In genomic region chr2:30918780-30919329, GRCm38 (mm10) we compare ENCODE assay signal across 13 mouse cellular contexts. TPM values are rescaled to one million over a fixed set of nuclear protein-coding genes. Genes with fewer than 3 reads are reported as not detected.
A peak's percentile ranks its signal among the peaks of the same experiment; 100 is the strongest.
DNase-seq lines count a peak whose midpoint lies in the region; ATAC-seq and TF ChIP-seq lines count a peak whose summit lies in the region.
"Had no signal": no experiment of that assay in that cellular context is flagged by ENCODE, and none has a peak within 500 bp of the region (broad histone marks: within the 10 kb centered on the region; RNA-seq: fewer than 3 reads in every experiment).

No protein-coding gene starts in this region.

- H3K4me1 ChIP-seq in lung, embryonic 14.5 days (ENCODE audit: insufficient read depth), result peaks cover 10% of the 10 kb centered on the region
- H3K4me1 ChIP-seq in embryonic facial prominence, embryonic 12.5 days, result peaks cover 15% of the 10 kb centered on the region
- H3K4me1 ChIP-seq in limb, embryonic 12.5 days (replicated peaks), result peaks cover 21% of the 10 kb centered on the region

- H3K9me3 ChIP-seq in lung, embryonic 14.5 days (ENCODE audit: low read depth, low read length), result no peaks in the 10 kb centered on the region
- H3K9me3 ChIP-seq in embryonic facial prominence, embryonic 12.5 days, result no peaks in the 10 kb centered on the region
- H3K9me3 ChIP-seq in limb, embryonic 12.5 days, result no peaks in the 10 kb centered on the region
- H3K9me3 ChIP-seq: neural tube, embryonic 13.5 days had no signal

- H3K4me3 ChIP-seq in lung, embryonic 14.5 days (ENCODE audit: low read depth, low read length), result no peak overlapping the region
- H3K4me3 ChIP-seq in embryonic facial prominence, embryonic 12.5 days, result no peak overlapping the region
- no peak overlapping the region for H3K4me3 ChIP-seq in limb, embryonic 12.5 days (replicated peaks)
- H3K4me3 ChIP-seq: neural tube, embryonic 13.5 days had no signal

- ATAC-seq in lung, embryonic 14.5 days (ENCODE audit: insufficient read depth), result peak; percentile 48; the same call in 1 of the 2 replicates
- no peak for ATAC-seq in embryonic facial prominence, embryonic 12.5 days (ENCODE audit: insufficient number of reproducible peaks, insufficient read depth, low FRiP score, low TSS enrichment)
- no peak for ATAC-seq in limb, embryonic 12.5 days (ENCODE audit: insufficient number of reproducible peaks, insufficient read depth, low FRiP score, low TSS enrichment, low read depth)
- no peak for ATAC-seq in megakaryocyte-erythroid progenitor cell, adult 5-6 weeks (replicated peaks; ENCODE audit: low FRiP score, low TSS enrichment, poor library complexity, severe bottlenecking)
- ATAC-seq: forebrain, embryonic 14.5 days; inflammation-experienced regulatory T-cells, adult 6 months had no signal

- no peaks in the 10 kb centered on the region for H3K27me3 ChIP-seq in lung, embryonic 14.5 days (ENCODE audit: insufficient read depth, low read length)
- no peaks in the 10 kb centered on the region for H3K27me3 ChIP-seq in embryonic facial prominence, embryonic 12.5 days
- H3K27me3 ChIP-seq in limb, embryonic 12.5 days, result no peaks in the 10 kb centered on the region
- H3K27me3 ChIP-seq: neural tube, embryonic 13.5 days had no signal

- no peak for TF ChIP-seq CTCF in lung, embryonic 14.5 days (IDR thresholded peaks at IDR 0.05; ENCODE audit: low read depth)

- DNase-seq in lung, embryonic 14.5 days, result peak; percentile 40
- no peak for DNase-seq in lung, adult 18-20 months
- DNase-seq in R1 (ENCODE audit: low read depth, low spot score) (peak; percentile 88), MN1 (ENCODE audit: low spot score) (no peak)
- DNase-seq in layer of hippocampus, adult 8-10 months (ENCODE audit: low spot score in 2 of 2), result no peak
- DNase-seq: cerebellum, adult 18-20 months had no signal

- no peaks in the 10 kb centered on the region for H3K36me3 ChIP-seq in lung, embryonic 14.5 days (ENCODE audit: insufficient read depth)
- no peaks in the 10 kb centered on the region for H3K36me3 ChIP-seq in embryonic facial prominence, embryonic 12.5 days
- H3K36me3 ChIP-seq in limb, embryonic 12.5 days, result no peaks in the 10 kb centered on the region
- H3K36me3 ChIP-seq: neural tube, embryonic 13.5 days had no signal

- H3K4me2 ChIP-seq in lung, embryonic 14.5 days, result no peak overlapping the region
- no peak overlapping the region for H3K4me2 ChIP-seq in embryonic facial prominence, embryonic 12.5 days (replicated peaks)
- H3K4me2 ChIP-seq in limb, embryonic 12.5 days, result no peak overlapping the region
- H3K4me2 ChIP-seq: neural tube, embryonic 13.5 days had no signal

- H3K27ac ChIP-seq in lung, embryonic 14.5 days (ENCODE audit: low read depth), result peak overlapping the region; percentile 22; the same call in 1 of the 2 replicates
- H3K27ac ChIP-seq in embryonic facial prominence, embryonic 12.5 days, result 0 out of 2 replicates have a peak overlapping the region, but pooled peaks have one; percentile 57
- H3K27ac ChIP-seq in limb, embryonic 12.5 days, result peak overlapping the region; percentile 64
- H3K27ac ChIP-seq: liver, embryonic 14.5 days; neural tube, embryonic 13.5 days had no signal

- 34% methylated on average over 8 of the region's 8 CpGs for WGBS in lung, embryonic 14.5 days
- 32% methylated on average over 8 of the region's 8 CpGs for WGBS in embryonic facial prominence, embryonic 12.5 days
- WGBS in limb, embryonic 12.5 days, result 45% methylated on average over 8 of the region's 8 CpGs

- H3K9ac ChIP-seq in lung, embryonic 14.5 days, result no peak overlapping the region
- no peak overlapping the region for H3K9ac ChIP-seq in embryonic facial prominence, embryonic 12.5 days
- no peak overlapping the region for H3K9ac ChIP-seq in limb, embryonic 12.5 days (replicated peaks)
- H3K9ac ChIP-seq: liver, embryonic 14.5 days; neural tube, embryonic 13.5 days had no signal

RNA-seq across cellular contexts. Expression of gene Ptges, which starts 10.8 kb away (rescaled TPM):
- 17.7 and 18.4 TPM in 2 replicates for polyA plus RNA-seq in lung, embryonic 14.5 days (2014; fragmentation: Nextera tagmentation; extraction: Ambion mirVana)
- 11.6 and 12.0 TPM in 2 replicates for polyA plus RNA-seq in embryonic facial prominence, embryonic 12.5 days (2016; fragmentation: Nextera tagmentation; extraction: Ambion mirVana)
- 11.5 and 12.8 TPM in 2 replicates for polyA plus RNA-seq in limb, embryonic 12.5 days (2016; fragmentation: Nextera tagmentation; extraction: Ambion mirVana)
- total RNA-seq in layer of hippocampus, adult 8-10 months (2022), result 1 to 10 TPM; 3.4 to 5.4 (median 5.2) TPM
- total RNA-seq in megakaryocyte-erythroid progenitor cell, adult 5-6 weeks (2014; fragmentation: Nextera tagmentation), result not detected in 2 replicates
- total RNA-seq in megakaryocyte-erythroid progenitor cell, adult 5-6 weeks (2017), result 0.09 TPM in 1 of 2 replicates, not detected in the other
- polyA plus RNA-seq: inflammation-experienced regulatory T-cells, adult 6 months had no signal

RNA-seq across cellular contexts. Expression of gene Tor1b, which starts 33.9 kb away (rescaled TPM):
- 41.0 and 41.8 TPM in 2 replicates for polyA plus RNA-seq in lung, embryonic 14.5 days (2014; fragmentation: Nextera tagmentation; extraction: Ambion mirVana)
- 31.5 and 31.9 TPM in 2 replicates for polyA plus RNA-seq in embryonic facial prominence, embryonic 12.5 days (2016; fragmentation: Nextera tagmentation; extraction: Ambion mirVana)
- 30.7 and 32.0 TPM in 2 replicates for polyA plus RNA-seq in limb, embryonic 12.5 days (2016; fragmentation: Nextera tagmentation; extraction: Ambion mirVana)
- 10 to 100 TPM; 32.8 to 37.2 (median 36.0) TPM for total RNA-seq in layer of hippocampus, adult 8-10 months (2022)
- 37.2 and 49.8 TPM in 2 replicates for total RNA-seq in megakaryocyte-erythroid progenitor cell, adult 5-6 weeks (2014; fragmentation: Nextera tagmentation)
- 43.3 and 46.5 TPM in 2 replicates for total RNA-seq in megakaryocyte-erythroid progenitor cell, adult 5-6 weeks (2017)

RNA-seq across cellular contexts. Expression of gene Tor1a, which starts 48.9 kb away (rescaled TPM):
- 66.4 and 71.6 TPM in 2 replicates for polyA plus RNA-seq in lung, embryonic 14.5 days (2014; fragmentation: Nextera tagmentation; extraction: Ambion mirVana)
- 82.8 and 83.2 TPM in 2 replicates for polyA plus RNA-seq in embryonic facial prominence, embryonic 12.5 days (2016; fragmentation: Nextera tagmentation; extraction: Ambion mirVana)
- 84.3 and 88.0 TPM in 2 replicates for polyA plus RNA-seq in limb, embryonic 12.5 days (2016; fragmentation: Nextera tagmentation; extraction: Ambion mirVana)
- 10 to 100 TPM; 41.3 to 47.7 (median 44.4) TPM for total RNA-seq in layer of hippocampus, adult 8-10 months (2022)
- total RNA-seq in megakaryocyte-erythroid progenitor cell, adult 5-6 weeks (2014; fragmentation: Nextera tagmentation), result 22.3 and 28.1 TPM in 2 replicates
- total RNA-seq in megakaryocyte-erythroid progenitor cell, adult 5-6 weeks (2017), result 28.3 and 46.0 TPM in 2 replicates

Comparison
In these comparisons a context has a peak if more than half of its experiments do, and no peak if none do; other contexts are left out.
1. DNase-seq: peak in lung, embryonic 14.5 days (single experiment) and R1 (single experiment); none in lung, adult 18-20 months (0 of 2), MN1 (single experiment) and layer of hippocampus, adult 8-10 months (0 of 2).
2. Peak in every context shown above with its lines, with median percentiles within 50 percentile points of each other: H3K27ac ChIP-seq.